Mouse (Mus musculus): ENCODE data around the gene Wdfy4. TPM values are rescaled to one million over a fixed set of nuclear protein-coding genes. Genes with fewer than 3 reads are reported as not detected.

Wdfy4 gene
- polyA plus RNA-seq, 1 experiment: not detected

- no peak overlapping the region for H3K4me3 ChIP-seq (ENCODE audit: low read depth, low read length)
- no peak overlapping the region for H3K27ac ChIP-seq (ENCODE audit: insufficient read depth, low read length)
- no peaks in the 10 kb centered on the region; the same call in 1 of the 2 replicates for H3K9me3 ChIP-seq (replicated peaks; ENCODE audit: control insufficient read depth, insufficient read depth, low read length, poor library complexity, severe bottlenecking)
- H3K9ac ChIP-seq (ENCODE audit: low read depth, poor library complexity, severe bottlenecking): no peak overlapping the region
- H3K4me1 ChIP-seq (ENCODE audit: control insufficient read depth, insufficient read depth, low read length): no peaks in the 10 kb centered on the region
- H3K27me3 ChIP-seq (ENCODE audit: control insufficient read depth, insufficient read depth, low read length, poor library complexity, severe bottlenecking): no peaks in the 10 kb centered on the region
- no peaks in the 10 kb centered on the region for H3K36me3 ChIP-seq (ENCODE audit: control insufficient read depth, insufficient read depth, low read length, poor library complexity, severe bottlenecking)
- TF ChIP-seq CTCF (IDR thresholded peaks at IDR 0.05; ENCODE audit: low read depth, low read length): no peak
Observed at GRCm38 (mm10) chr14:33162238-33162637, 23.1 kb downstream of the Wdfy4 start.

- Histone ChIP-seq H3K27me3 (ENCODE audit: control insufficient read depth, insufficient read depth, low read length, poor library complexity, severe bottlenecking) (no peaks in the 10 kb centered on the region), H3K4me3 (ENCODE audit: low read depth, low read length) (no peak overlapping the region), H3K4me1 (ENCODE audit: control insufficient read depth, insufficient read depth, low read length) (no peaks in the 10 kb centered on the region), H3K36me3 (ENCODE audit: control insufficient read depth, insufficient read depth, low read length, poor library complexity, severe bottlenecking) (no peaks in the 10 kb centered on the region), H3K27ac (ENCODE audit: insufficient read depth, low read length) (no peak overlapping the region), H3K9ac (ENCODE audit: low read depth, poor library complexity, severe bottlenecking) (no peak overlapping the region), H3K9me3 (replicated peaks; ENCODE audit: control insufficient read depth, insufficient read depth, low read length, poor library complexity, severe bottlenecking) (no peaks in the 10 kb centered on the region; the same call in 1 of the 2 replicates)
- TF ChIP-seq CTCF (IDR thresholded peaks at IDR 0.05; ENCODE audit: low read depth, low read length) (no peak), EP300 (IDR thresholded peaks at IDR 0.05; ENCODE audit: insufficient read depth, low read depth, low read length) (no peak), POLR2A (IDR thresholded peaks at IDR 0.05; ENCODE audit: insufficient read depth, low read length) (no peak)
Observed at GRCm38 (mm10) chr14:33158268-33158667, 27.0 kb downstream of the Wdfy4 start.

- H3K4me3 ChIP-seq (ENCODE audit: low read depth, low read length): no peak overlapping the region
- no peaks in the 10 kb centered on the region for H3K27me3 ChIP-seq (ENCODE audit: control insufficient read depth, insufficient read depth, low read length, poor library complexity, severe bottlenecking)
- peak; percentile 9 for TF ChIP-seq CTCF (IDR thresholded peaks at IDR 0.05; ENCODE audit: low read depth, low read length)
- no peak for TF ChIP-seq EP300 (IDR thresholded peaks at IDR 0.05; ENCODE audit: insufficient read depth, low read depth, low read length)
- no peak for TF ChIP-seq POLR2A (IDR thresholded peaks at IDR 0.05; ENCODE audit: insufficient read depth, low read length)
- H3K4me1 ChIP-seq (ENCODE audit: control insufficient read depth, insufficient read depth, low read length): no peaks in the 10 kb centered on the region
- no peak overlapping the region for H3K27ac ChIP-seq (ENCODE audit: insufficient read depth, low read length)
- H3K9ac ChIP-seq (ENCODE audit: low read depth, poor library complexity, severe bottlenecking): no peak overlapping the region
- no peaks in the 10 kb centered on the region for H3K9me3 ChIP-seq (replicated peaks; ENCODE audit: control insufficient read depth, insufficient read depth, low read length, poor library complexity, severe bottlenecking)
- H3K36me3 ChIP-seq (ENCODE audit: control insufficient read depth, insufficient read depth, low read length, poor library complexity, severe bottlenecking): no peaks in the 10 kb centered on the region
Observed at GRCm38 (mm10) chr14:33152941-33153340, 32.4 kb downstream of the Wdfy4 start.

- peak; percentile 29 for TF ChIP-seq CTCF (IDR thresholded peaks at IDR 0.05; ENCODE audit: low read depth, low read length)
- TF ChIP-seq POLR2A (IDR thresholded peaks at IDR 0.05; ENCODE audit: insufficient read depth, low read length): no peak
- no peak for TF ChIP-seq EP300 (IDR thresholded peaks at IDR 0.05; ENCODE audit: insufficient read depth, low read depth, low read length)
- H3K9ac ChIP-seq (ENCODE audit: low read depth, poor library complexity, severe bottlenecking): no peak overlapping the region
- no peak overlapping the region for H3K4me3 ChIP-seq (ENCODE audit: low read depth, low read length)
- no peak overlapping the region for H3K27ac ChIP-seq (ENCODE audit: insufficient read depth, low read length)
- no peaks in the 10 kb centered on the region for H3K36me3 ChIP-seq (ENCODE audit: control insufficient read depth, insufficient read depth, low read length, poor library complexity, severe bottlenecking)
- no peaks in the 10 kb centered on the region for H3K4me1 ChIP-seq (ENCODE audit: control insufficient read depth, insufficient read depth, low read length)
- no peaks in the 10 kb centered on the region for H3K9me3 ChIP-seq (replicated peaks; ENCODE audit: control insufficient read depth, insufficient read depth, low read length, poor library complexity, severe bottlenecking)
- no peaks in the 10 kb centered on the region for H3K27me3 ChIP-seq (ENCODE audit: control insufficient read depth, insufficient read depth, low read length, poor library complexity, severe bottlenecking)
Observed at GRCm38 (mm10) chr14:33146287-33146686, 39.0 kb downstream of the Wdfy4 start.

- no peaks in the 10 kb centered on the region for H3K27me3 ChIP-seq (ENCODE audit: control insufficient read depth, insufficient read depth, low read length, poor library complexity, severe bottlenecking)
- TF ChIP-seq CTCF (IDR thresholded peaks at IDR 0.05; ENCODE audit: low read depth, low read length) (no peak), EP300 (IDR thresholded peaks at IDR 0.05; ENCODE audit: insufficient read depth, low read depth, low read length) (no peak), POLR2A (IDR thresholded peaks at IDR 0.05; ENCODE audit: insufficient read depth, low read length) (no peak)
- H3K4me3 ChIP-seq (ENCODE audit: low read depth, low read length): no peak overlapping the region
- no peak overlapping the region for H3K27ac ChIP-seq (ENCODE audit: insufficient read depth, low read length)
- no peaks in the 10 kb centered on the region for H3K4me1 ChIP-seq (ENCODE audit: control insufficient read depth, insufficient read depth, low read length)
- H3K9me3 ChIP-seq (replicated peaks; ENCODE audit: control insufficient read depth, insufficient read depth, low read length, poor library complexity, severe bottlenecking): no peaks in the 10 kb centered on the region
- no peaks in the 10 kb centered on the region for H3K36me3 ChIP-seq (ENCODE audit: control insufficient read depth, insufficient read depth, low read length, poor library complexity, severe bottlenecking)
- no peak overlapping the region for H3K9ac ChIP-seq (ENCODE audit: low read depth, poor library complexity, severe bottlenecking)
Observed at GRCm38 (mm10) chr14:33136843-33137242, 48.5 kb downstream of the Wdfy4 start.

- no peaks in the 10 kb centered on the region for H3K4me1 ChIP-seq (ENCODE audit: control insufficient read depth, insufficient read depth, low read length)
- H3K27me3 ChIP-seq (ENCODE audit: control insufficient read depth, insufficient read depth, low read length, poor library complexity, severe bottlenecking): no peaks in the 10 kb centered on the region
- no peaks in the 10 kb centered on the region for H3K9me3 ChIP-seq (replicated peaks; ENCODE audit: control insufficient read depth, insufficient read depth, low read length, poor library complexity, severe bottlenecking)
- H3K9ac ChIP-seq (ENCODE audit: low read depth, poor library complexity, severe bottlenecking): no peak overlapping the region
- no peak overlapping the region for H3K27ac ChIP-seq (ENCODE audit: insufficient read depth, low read length)
- no peaks in the 10 kb centered on the region for H3K36me3 ChIP-seq (ENCODE audit: control insufficient read depth, insufficient read depth, low read length, poor library complexity, severe bottlenecking)
- no peak overlapping the region for H3K4me3 ChIP-seq (ENCODE audit: low read depth, low read length)
- TF ChIP-seq EP300 (IDR thresholded peaks at IDR 0.05; ENCODE audit: insufficient read depth, low read depth, low read length): no peak
- no peak for TF ChIP-seq POLR2A (IDR thresholded peaks at IDR 0.05; ENCODE audit: insufficient read depth, low read length)
- TF ChIP-seq CTCF (IDR thresholded peaks at IDR 0.05; ENCODE audit: low read depth, low read length): no peak
Observed at GRCm38 (mm10) chr14:33135170-33135569, 50.1 kb downstream of the Wdfy4 start.

All from ES-Bruce4 (cell line).